Mouse (Mus musculus) spleen, adult 2 months (tissue): Measurements from ENCODE around the gene Kcnt1.

Experiments used
- CTCF ChIP-seq: fragments of 200-500 bp; IDR thresholded peaks from 2 replicates; pipeline ENCODE4 v1.5.1; 2011; ENCODE audit warnings: mild to moderate bottlenecking, inconsistent platforms; ENCODE audit not compliant: insufficient read depth, insufficient read length, insufficient replicate concordance; ENCODE audit errors: extremely low read depth
- POLR2A ChIP-seq: fragments of 200-500 bp; IDR thresholded peaks from 2 replicates; pipeline ENCODE4 v1.6.1; 2011; ENCODE audit warnings: low read depth, low read length, inconsistent platforms

GRCm38 (mm10) chr2:25914201-25914600, 50.7 kb downstream of the Kcnt1 start:
- no peak for TF ChIP-seq POLR2A
- TF ChIP-seq CTCF = no peak
